Mouse (Mus musculus) MEL (cell line): ENCODE measurements around the gene Nacad. TPM values are rescaled to one million over a fixed set of nuclear protein-coding genes. Genes with fewer than 3 reads are reported as not detected.

Source experiments
- DNase-seq: peaks from one replicate; pipeline ENCODE4 v3.0.0; 2011; ENCODE audit warnings: low read depth, low spot score
- H3K27ac ChIP-seq: 2 replicates; pipeline ENCODE4 v1.5.1; 2012; ENCODE audit warnings: low read depth, mild to moderate bottlenecking, control low read depth, low read length, moderate library complexity; ENCODE audit not compliant: control insufficient read depth
- H3K27me3 ChIP-seq, 2 experiments: fragments of 150-350 bp in 1 of 2; sonication (generic) in 1 of 2; 2 replicates each; pipeline ENCODE4 v1.6.1; 2012; ENCODE audit warnings: low read length in 2 of 2, mild to moderate bottlenecking in 2 of 2, improper control_type of control experiment in 1 of 2, moderate library complexity in 1 of 2; ENCODE audit not compliant: insufficient read depth in 2 of 2, control insufficient read depth in 1 of 2
- H3K36me3 ChIP-seq, 2 experiments: 2 replicates each; pipeline ENCODE4 v1.6.1; 2012 to 2014; ENCODE audit warnings: low read length in 2 of 2, improper control_type of control experiment in 1 of 2, inconsistent platforms in 1 of 2, mild to moderate bottlenecking in 1 of 2; ENCODE audit not compliant: insufficient read depth in 2 of 2, control insufficient read depth in 1 of 2
- H3K4me1 ChIP-seq, 2 experiments: fragments of 150-350 bp in 1 of 2; sonication (generic) in 1 of 2; 2 replicates each; pipeline ENCODE4 v1.6.1; 2012; ENCODE audit warnings: low read length in 2 of 2, improper control_type of control experiment in 1 of 2, mild to moderate bottlenecking in 1 of 2; ENCODE audit not compliant: insufficient read depth in 2 of 2, control insufficient read depth in 1 of 2
- H3K4me3 ChIP-seq, 2 experiments: fragments of 150-350 bp in 1 of 2; sonication (generic) in 1 of 2; 2 replicates each; pipeline ENCODE4 v1.5.1; 2012; ENCODE audit warnings: low read depth in 2 of 2, low read length in 2 of 2, mild to moderate bottlenecking in 2 of 2, moderate library complexity in 2 of 2, control low read depth in 1 of 2, improper control_type of control experiment in 1 of 2; ENCODE audit not compliant: control insufficient read depth in 1 of 2, insufficient read depth in 1 of 2
- H3K79me2 ChIP-seq: 2 replicates; pipeline ENCODE4 v1.6.1; 2012; ENCODE audit warnings: mild to moderate bottlenecking, low read length, moderate library complexity; ENCODE audit not compliant: control insufficient read depth, poor library complexity, insufficient read depth
- H3K9ac ChIP-seq: 2 replicates; pipeline ENCODE4 v1.6.1; 2012; ENCODE audit warnings: low read depth, mild to moderate bottlenecking, control low read depth, low read length, moderate library complexity; ENCODE audit not compliant: control insufficient read depth, poor library complexity, severe bottlenecking
- H3K9me3 ChIP-seq: fragments of 150-350 bp; sonication (generic); replicated peaks from 2 replicates; pipeline ENCODE4 v1.6.1; 2012; ENCODE audit warnings: mild to moderate bottlenecking, low read length, improper control_type of control experiment, moderate library complexity; ENCODE audit not compliant: insufficient read depth
- CHD1 ChIP-seq: IDR thresholded peaks from 2 replicates; pipeline ENCODE4 v1.6.1; 2012; ENCODE audit warnings: low read depth, mild to moderate bottlenecking, inconsistent platforms, low read length, improper control_type of control experiment
- CHD2 ChIP-seq: IDR thresholded peaks from 2 replicates; pipeline ENCODE4 v1.6.1; 2011; ENCODE audit warnings: low read length, improper control_type of control experiment
- CTCF ChIP-seq, 3 experiments: IDR thresholded peaks in 2 of 3; conservative IDR thresholded peaks in 1 of 3; 2 replicates each; pipeline ENCODE4 v1.5.1; 2011 to 2012; ENCODE audit warnings: low read length in 3 of 3, low read depth in 2 of 3, mild to moderate bottlenecking in 2 of 3, improper control_type of control experiment in 1 of 3, inconsistent platforms in 1 of 3, mixed read lengths in 1 of 3, moderate library complexity in 1 of 3; ENCODE audit not compliant: control insufficient read depth in 1 of 3, insufficient read depth in 1 of 3, poor library complexity in 1 of 3, severe bottlenecking in 1 of 3
- ELF1 ChIP-seq: IDR thresholded peaks from 2 replicates; pipeline ENCODE4 v1.6.1; 2014; ENCODE audit warnings: low read depth, mild to moderate bottlenecking, inconsistent platforms, low read length, improper control_type of control experiment, moderate library complexity
- EP300 ChIP-seq, 2 experiments: IDR thresholded peaks; 2 replicates each; pipeline ENCODE4 v1.6.1; 2011; ENCODE audit warnings: improper control_type of control experiment in 2 of 2, low read length in 2 of 2, low read depth in 1 of 2, mild to moderate bottlenecking in 1 of 2
- ETS1 ChIP-seq: IDR thresholded peaks from 2 replicates; pipeline ENCODE4 v1.6.1; 2012; ENCODE audit warnings: low read depth, mild to moderate bottlenecking, inconsistent platforms, low read length, improper control_type of control experiment, moderate library complexity
- GABPA ChIP-seq: IDR thresholded peaks from 2 replicates; pipeline ENCODE4 v1.6.1; 2012; ENCODE audit warnings: low read depth, mild to moderate bottlenecking, inconsistent platforms, low read length, improper control_type of control experiment, moderate library complexity
- GATA1 ChIP-seq: IDR thresholded peaks from 2 replicates; pipeline ENCODE4 v1.6.1; 2011; ENCODE audit warnings: low read depth, low read length, improper control_type of control experiment
- HCFC1 ChIP-seq: IDR thresholded peaks from 2 replicates; pipeline ENCODE4 v1.6.1; 2012; ENCODE audit warnings: low read depth, mild to moderate bottlenecking, inconsistent platforms, low read length, improper control_type of control experiment, moderate library complexity
- JUND ChIP-seq: IDR thresholded peaks from 2 replicates; pipeline ENCODE4 v1.6.1; 2011; ENCODE audit warnings: low read depth, mild to moderate bottlenecking, improper control_type of control experiment, low read length
- KAT2A ChIP-seq: conservative IDR thresholded peaks from 2 replicates; pipeline ENCODE4 v1.6.1; 2012; ENCODE audit warnings: low read depth, low read length, improper control_type of control experiment, inconsistent platforms
- MAX ChIP-seq: IDR thresholded peaks from 2 replicates; pipeline ENCODE4 v1.6.1; 2011; ENCODE audit warnings: low read length, improper control_type of control experiment
- MAZ ChIP-seq: IDR thresholded peaks from 2 replicates; pipeline ENCODE4 v1.6.1; 2012; ENCODE audit warnings: low read depth, mild to moderate bottlenecking, inconsistent platforms, low read length, improper control_type of control experiment
- NELFE ChIP-seq: IDR thresholded peaks from 2 replicates; pipeline ENCODE4 v1.6.1; 2011; ENCODE audit warnings: low read depth, low read length, improper control_type of control experiment
- NRF1 ChIP-seq: IDR thresholded peaks from 2 replicates; pipeline ENCODE4 v1.6.1; 2014; ENCODE audit warnings: low read depth, mild to moderate bottlenecking, inconsistent platforms, low read length, improper control_type of control experiment, moderate library complexity; ENCODE audit not compliant: poor library complexity, insufficient read depth, severe bottlenecking
- POLR2AphosphoS5 ChIP-seq: IDR thresholded peaks from 2 replicates; pipeline ENCODE4 v1.6.1; 2012; ENCODE audit warnings: low read depth, borderline replicate concordance, mild to moderate bottlenecking, inconsistent platforms, low read length, moderate library complexity, mixed read lengths
- RAD21 ChIP-seq: IDR thresholded peaks from 2 replicates; pipeline ENCODE4 v1.6.1; 2011; ENCODE audit warnings: mild to moderate bottlenecking, low read depth, low read length, improper control_type of control experiment
- SIN3A ChIP-seq: IDR thresholded peaks from 2 replicates; pipeline ENCODE4 v1.6.1; 2012; ENCODE audit warnings: low read length, improper control_type of control experiment, inconsistent platforms
- TAL1 ChIP-seq: IDR thresholded peaks from 2 replicates; pipeline ENCODE4 v1.6.1; 2012; ENCODE audit warnings: mild to moderate bottlenecking, inconsistent platforms, low read length, moderate library complexity, mixed read lengths
- TBP ChIP-seq: IDR thresholded peaks from 2 replicates; pipeline ENCODE4 v1.8.0; 2011; ENCODE audit warnings: low read depth, low read length, improper control_type of control experiment
- USF2 ChIP-seq, 2 experiments: IDR thresholded peaks; 2 replicates each; pipeline ENCODE4 v1.6.1; 2011 to 2012; ENCODE audit warnings: improper control_type of control experiment in 2 of 2, low read length in 2 of 2, borderline replicate concordance in 1 of 2, inconsistent platforms in 1 of 2, low read depth in 1 of 2, mild to moderate bottlenecking in 1 of 2; ENCODE audit not compliant: insufficient read depth in 1 of 2
- ZMIZ1 ChIP-seq: IDR thresholded peaks from 2 replicates; pipeline ENCODE4 v1.6.1; 2012; ENCODE audit warnings: low read depth, mild to moderate bottlenecking, inconsistent platforms, low read length, improper control_type of control experiment, moderate library complexity
- ZNF384 ChIP-seq: IDR thresholded peaks from 2 replicates; pipeline ENCODE4 v1.6.1; 2012; ENCODE audit warnings: low read depth, mild to moderate bottlenecking, inconsistent platforms, low read length, improper control_type of control experiment
- polyA plus RNA-seq, 2 experiments: library from polyadenylated mRNA; stranded (reverse) in 1 of 2; unstranded in 1 of 2; fragments of >175 nt in 1 of 2; fragments of >200 nt in 1 of 2; gene quantifications; 2 replicates each; pipeline versions ENCODE4 v1.2.1 to v1.2.4; 2012; ENCODE audit warnings: low replicate concordance in 2 of 2, low read depth in 1 of 2; ENCODE audit not compliant: insufficient read length in 2 of 2, insufficient read depth in 1 of 2, missing spikeins in 1 of 2
- total RNA-seq: library from RNA; depleted of rRNA; stranded (reverse); fragments of 300-350 nt; gene quantifications from 2 replicates; pipeline ENCODE4 v1.2.3, GENCODE M21; 2012

The Nacad gene
- total and polyA plus RNA-seq, 3 experiments = 0.12 to 0.32 TPM; not detected in 1

GRCm38 (mm10) chr11:6568584-6569409 lies 37.1 kb downstream of the Nacad start:
- H3K9ac ChIP-seq = no peak overlapping the region
- no peak overlapping the region for H3K4me3 ChIP-seq
- no peaks in the 10 kb centered on the region for H3K27me3 ChIP-seq
- peaks cover 6 to 13% of the 10 kb centered on the region in 2 experiments for H3K4me1 ChIP-seq
- H3K79me2 ChIP-seq = peaks cover 20% of the 10 kb centered on the region
- DNase-seq = no peak
- TF ChIP-seq RAD21 (peak; percentile 21), TBP (no peak), CTCF (IDR thresholded peaks at IDR 0.05 in 2 of 3, conservative IDR thresholded peaks at IDR 0.05 in 1 of 3; ENCODE audit: control insufficient read depth in 1 of 3, insufficient read depth in 1 of 3, low read depth in 2 of 3, low read length in 3 of 3, poor library complexity in 1 of 3, severe bottlenecking in 1 of 3) (peak in 1 of 3 experiments; percentile 32; a peak in 1 of 6 replicates)
- peaks cover 14 to 16% of the 10 kb centered on the region in 2 experiments for H3K36me3 ChIP-seq
- no peaks in the 10 kb centered on the region for H3K9me3 ChIP-seq
- no peak overlapping the region for H3K27ac ChIP-seq

GRCm38 (mm10) chr11:6567951-6568350 lies 37.9 kb downstream of the Nacad start:
- Histone ChIP-seq H3K36me3 (peaks cover 9 to 24% of the 10 kb centered on the region in 2 experiments), H3K4me1 (peaks cover 14 to 20% of the 10 kb centered on the region in 2 experiments), H3K9ac (no peak overlapping the region), H3K27me3 (no peaks in the 10 kb centered on the region), H3K79me2 (peaks cover 27% of the 10 kb centered on the region), H3K4me3 (no peak overlapping the region), H3K27ac (0 out of 2 replicates have a peak overlapping the region, but pooled peaks have one; percentile 9), H3K9me3 (no peaks in the 10 kb centered on the region)
- peak; percentile 36 for TF ChIP-seq GATA1
- TF ChIP-seq KAT2A = no peak
- TF ChIP-seq CHD1 = no peak
- TF ChIP-seq EP300 (IDR thresholded peaks at IDR 0.05; ENCODE audit: low read depth in 1 of 2, low read length in 2 of 2) = 0 out of 4 replicates have a peak, but pooled peaks of 1 of the 2 experiments have one; percentile 7
- peak; percentile 45 for DNase-seq

GRCm38 (mm10) chr11:6566496-6566895 lies 39.4 kb downstream of the Nacad start:
- Histone ChIP-seq H3K4me1 (peaks cover 27 to 35% of the 10 kb centered on the region in 2 experiments), H3K9me3 (no peaks in the 10 kb centered on the region), H3K4me3 (no peak overlapping the region), H3K36me3 (peaks cover 5 to 39% of the 10 kb centered on the region in 2 experiments), H3K27me3 (no peaks in the 10 kb centered on the region), H3K79me2 (peaks cover 41% of the 10 kb centered on the region), H3K9ac (no peak overlapping the region), H3K27ac (no peak overlapping the region)
- peak; percentile 36 for DNase-seq
- TF ChIP-seq MAZ (no peak), HCFC1 (no peak), CHD2 (no peak), MAX (0 out of 2 replicates have a peak, but pooled peaks have one; percentile 48), ETS1 (peak; percentile 48; the same call in 1 of the 2 replicates), RAD21 (no peak), POLR2AphosphoS5 (no peak), GABPA (no peak), NRF1 (no peak), ELF1 (no peak), ZMIZ1 (no peak), ZNF384 (no peak), NELFE (0 out of 2 replicates have a peak, but pooled peaks have one; percentile 22), TAL1 (no peak), JUND (no peak), TBP (no peak), USF2 (IDR thresholded peaks at IDR 0.05; ENCODE audit: borderline replicate concordance in 1 of 2, insufficient read depth in 1 of 2, low read depth in 1 of 2, low read length in 2 of 2) (no peak), CTCF (IDR thresholded peaks at IDR 0.05 in 2 of 3, conservative IDR thresholded peaks at IDR 0.05 in 1 of 3; ENCODE audit: control insufficient read depth in 1 of 3, insufficient read depth in 1 of 3, low read depth in 2 of 3, low read length in 3 of 3, poor library complexity in 1 of 3, severe bottlenecking in 1 of 3) (no peak), SIN3A (peak; percentile 67), CHD1 (no peak)
